Mouse (Mus musculus) limb, embryonic 12.5 days (tissue): ENCODE measurements around the gene 1700011L22Rik. TPM values are rescaled to one million over a fixed set of nuclear protein-coding genes. Genes with fewer than 3 reads are reported as not detected.

Experiments
- ATAC-seq: fragments of 200-750 bp; cut with Nextera tagmentation; 2 replicates; pipeline ENCODE4 v1.8.0; 2017; ENCODE audit warnings: low read depth, moderate TSS enrichment; ENCODE audit not compliant: insufficient number of reproducible peaks, insufficient read depth, low FRiP score, low TSS enrichment
- H3K27ac ChIP-seq: fragments of 300-500 bp; sonication (generic); 2 replicates; pipeline ENCODE4 v1.5.1; 2016; ENCODE audit warnings: mild to moderate bottlenecking, moderate library complexity
- H3K27me3 ChIP-seq: fragments of 300-500 bp; sonication (generic); 2 replicates; pipeline ENCODE4 v1.6.1; 2016; ENCODE audit warnings: mild to moderate bottlenecking, moderate library complexity
- H3K36me3 ChIP-seq: fragments of 300-500 bp; sonication (generic); 2 replicates; pipeline ENCODE4 v1.6.1; 2016; ENCODE audit warnings: mild to moderate bottlenecking, moderate library complexity
- H3K4me1 ChIP-seq: fragments of 300-500 bp; sonication (generic); replicated peaks from 2 replicates; pipeline ENCODE4 v1.6.1; 2016
- H3K4me2 ChIP-seq: fragments of 300-500 bp; sonication (generic); 2 replicates; pipeline ENCODE4 v1.6.1; 2016; ENCODE audit warnings: mild to moderate bottlenecking, moderate library complexity
- H3K4me3 ChIP-seq: fragments of 300-500 bp; sonication (generic); replicated peaks from 2 replicates; pipeline ENCODE4 v1.5.1; 2016; ENCODE audit warnings: mild to moderate bottlenecking
- H3K9ac ChIP-seq: fragments of 300-500 bp; sonication (generic); replicated peaks from 2 replicates; pipeline ENCODE4 v1.6.1; 2016; ENCODE audit warnings: mild to moderate bottlenecking, moderate library complexity
- H3K9me3 ChIP-seq: fragments of 300-500 bp; sonication (generic); 2 replicates; pipeline ENCODE4 v1.6.1; 2016; ENCODE audit warnings: mild to moderate bottlenecking, moderate library complexity
- WGBS: fragments of 180-500 bp; shearing (Covaris S2); methylation state at CpG from one replicate; pipeline ENCODE4 v1.1.7; 2016; 5-methylcytosine and 5-hydroxymethylcytosine counted together
- polyA plus RNA-seq: library from polyadenylated mRNA; unstranded; fragments of >200 nt; fragmentation: Nextera tagmentation; extraction: Ambion mirVana; gene quantifications from 2 replicates; pipeline ENCODE4 v1.2.1, GENCODE M21; 2016

The 1700011L22Rik gene
- polyA plus RNA-seq, 1 experiment from 2014 or later, result not detected

GRCm38 (mm10) chr8:79281376-79281890 is 33.1 kb upstream of the 1700011L22Rik start:
- H3K27me3 ChIP-seq, result no peaks in the 10 kb centered on the region
- 65% methylated on average over 6 of the region's 6 CpGs for WGBS
- no peak overlapping the region for H3K9ac ChIP-seq
- H3K9me3 ChIP-seq, result no peaks in the 10 kb centered on the region
- no peaks in the 10 kb centered on the region for H3K4me1 ChIP-seq
- ATAC-seq, result no peak
- no peak overlapping the region for H3K4me3 ChIP-seq
- peaks cover 29% of the 10 kb centered on the region for H3K36me3 ChIP-seq
- H3K4me2 ChIP-seq, result no peak overlapping the region
- H3K27ac ChIP-seq, result no peak overlapping the region

- Histone ChIP-seq H3K4me2 (no peak overlapping the region), H3K4me1 (no peaks in the 10 kb centered on the region), H3K4me3 (no peak overlapping the region), H3K27me3 (no peaks in the 10 kb centered on the region), H3K27ac (no peak overlapping the region), H3K9me3 (no peaks in the 10 kb centered on the region), H3K9ac (no peak overlapping the region), H3K36me3 (peaks cover 63% of the 10 kb centered on the region)
- peak; percentile 47; the same call in 1 of the 2 replicates for ATAC-seq
- 76% methylated on average over 8 of the region's 8 CpGs for WGBS
Measured at GRCm38 (mm10) chr8:79277264-79277870, 29.0 kb upstream of the 1700011L22Rik start.

DNA sequence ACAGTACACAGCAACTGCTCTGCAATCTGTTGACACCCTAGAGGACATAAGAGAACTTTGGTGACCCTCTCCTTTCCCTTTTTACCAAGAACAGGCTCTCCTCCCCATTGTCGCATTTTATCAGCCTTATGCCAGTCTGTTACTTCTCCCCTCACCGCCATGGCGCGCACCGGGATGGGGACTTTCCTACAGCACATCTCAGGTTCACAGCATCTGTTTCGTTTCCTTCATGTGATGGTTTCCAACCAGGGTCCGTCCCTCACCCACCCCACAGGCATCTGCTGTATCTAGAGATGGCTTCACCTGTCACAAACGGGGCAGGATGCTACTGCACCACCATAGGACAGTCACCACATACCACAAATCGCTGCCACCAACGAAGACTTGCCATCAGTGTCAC is 26.6 kb upstream of the 1700011L22Rik start:
- Histone ChIP-seq H3K36me3 (peaks cover 80% of the 10 kb centered on the region), H3K4me2 (no peak overlapping the region), H3K9me3 (no peaks in the 10 kb centered on the region), H3K4me3 (no peak overlapping the region), H3K27ac (no peak overlapping the region), H3K9ac (no peak overlapping the region), H3K27me3 (no peaks in the 10 kb centered on the region), H3K4me1 (no peaks in the 10 kb centered on the region)
- no peak for ATAC-seq
- WGBS, result 92% methylated on average over 10 of the region's 10 CpGs

DNA sequence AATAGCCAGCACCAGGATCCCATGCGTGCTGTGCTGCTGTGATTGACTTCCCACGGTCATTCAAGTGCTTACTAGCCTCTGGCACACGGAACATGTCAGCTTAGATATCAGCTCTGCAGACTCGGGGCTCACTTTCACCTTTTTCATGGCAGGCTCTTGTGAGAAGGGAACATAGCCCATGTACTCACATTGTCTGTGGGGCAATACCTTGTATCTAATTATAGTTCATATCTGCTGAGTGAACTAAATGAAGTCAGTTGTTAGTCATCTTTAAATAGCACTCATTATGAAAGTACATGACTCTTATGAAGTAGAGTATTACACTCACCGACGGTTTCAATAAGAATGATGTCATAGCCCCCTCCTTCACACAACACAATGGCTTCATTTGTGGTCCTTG is 25.4 kb upstream of the 1700011L22Rik start:
- no peaks in the 10 kb centered on the region for H3K4me1 ChIP-seq
- no peaks in the 10 kb centered on the region for H3K9me3 ChIP-seq
- no peak overlapping the region for H3K4me2 ChIP-seq
- ATAC-seq, result no peak
- H3K9ac ChIP-seq, result no peak overlapping the region
- no peak overlapping the region for H3K27ac ChIP-seq
- H3K27me3 ChIP-seq, result no peaks in the 10 kb centered on the region
- H3K36me3 ChIP-seq, result peaks cover 84% of the 10 kb centered on the region
- no peak overlapping the region for H3K4me3 ChIP-seq
- 93% methylated on average over 6 of the region's 6 CpGs for WGBS

DNA sequence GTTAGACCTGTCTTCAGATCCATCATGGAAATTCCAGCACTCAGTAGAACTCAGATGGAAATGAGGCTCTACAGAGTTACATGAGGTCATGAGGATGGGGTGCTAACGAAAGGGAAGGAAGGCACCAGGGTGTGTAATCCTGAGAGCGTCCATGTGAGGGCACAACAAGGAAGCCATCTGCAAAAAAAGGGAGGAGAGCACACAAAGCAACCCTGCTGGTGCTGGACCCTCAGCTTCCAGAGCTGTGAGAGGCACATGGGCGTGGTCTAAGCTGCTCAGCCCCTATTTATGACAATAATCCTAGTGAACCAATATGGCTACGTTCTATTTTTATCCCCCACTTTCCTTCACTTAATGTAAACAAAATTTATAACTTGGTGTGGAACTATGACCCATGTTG is 24.3 kb upstream of the 1700011L22Rik start:
- 80% methylated on average over 4 of the region's 4 CpGs for WGBS
- no peak for ATAC-seq
- no peaks in the 10 kb centered on the region for H3K9me3 ChIP-seq

DNA sequence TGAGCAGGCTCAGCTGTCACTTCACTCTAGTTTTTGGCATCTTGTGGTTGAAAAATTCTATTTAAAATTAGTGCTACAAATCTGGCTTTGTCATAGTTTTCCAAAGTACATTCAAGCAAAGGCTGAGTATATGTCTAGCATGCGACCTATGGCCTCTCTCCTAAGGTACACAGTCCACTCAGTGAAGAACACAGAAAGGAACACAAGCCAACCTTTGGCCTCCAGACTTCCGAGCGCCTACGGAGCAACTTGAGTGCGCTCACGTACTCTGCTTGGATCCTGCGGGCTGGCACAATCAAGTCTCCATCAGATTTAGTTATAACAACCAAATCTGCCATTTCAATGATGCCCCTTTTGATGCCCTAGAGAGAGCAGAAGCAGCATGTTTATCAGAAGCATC is 20.6 kb upstream of the 1700011L22Rik start:
- Histone ChIP-seq H3K4me3 (no peak overlapping the region), H3K4me1 (no peaks in the 10 kb centered on the region), H3K9me3 (no peaks in the 10 kb centered on the region), H3K27ac (no peak overlapping the region), H3K9ac (no peak overlapping the region), H3K27me3 (no peaks in the 10 kb centered on the region), H3K36me3 (peaks cover 72% of the 10 kb centered on the region), H3K4me2 (no peak overlapping the region)
- no peak for ATAC-seq
- 95% methylated on average over 7 of the region's 7 CpGs for WGBS

More for the DNA sequence above, 24.3 kb upstream of the 1700011L22Rik start:
- Histone ChIP-seq H3K27me3 (no peaks in the 10 kb centered on the region), H3K4me2 (no peak overlapping the region), H3K4me1 (no peaks in the 10 kb centered on the region), H3K4me3 (no peak overlapping the region), H3K9ac (no peak overlapping the region), H3K27ac (no peak overlapping the region), H3K36me3 (peaks cover 89% of the 10 kb centered on the region)

GRCm38 (mm10) chr8:79261920-79262319 is 13.6 kb upstream of the 1700011L22Rik start:
- Histone ChIP-seq H3K4me1 (no peaks in the 10 kb centered on the region), H3K9me3 (peaks cover 6% of the 10 kb centered on the region; the same call in 1 of the 2 replicates), H3K36me3 (peaks cover 3% of the 10 kb centered on the region), H3K4me3 (no peak overlapping the region), H3K9ac (no peak overlapping the region), H3K27me3 (no peaks in the 10 kb centered on the region), H3K27ac (no peak overlapping the region), H3K4me2 (no peak overlapping the region)
- no peak for ATAC-seq
- 92% methylated on average over 5 of the region's 5 CpGs for WGBS

- no peak overlapping the region for H3K27ac ChIP-seq
- no peaks in the 10 kb centered on the region for H3K9me3 ChIP-seq
- H3K27me3 ChIP-seq, result no peaks in the 10 kb centered on the region
- H3K4me2 ChIP-seq, result no peak overlapping the region
- H3K4me3 ChIP-seq, result no peak overlapping the region
- 88% methylated on average over 8 of the region's 8 CpGs for WGBS
- H3K4me1 ChIP-seq, result peaks cover under 1% of the 10 kb centered on the region; the same call in 1 of the 2 replicates
- no peaks in the 10 kb centered on the region for H3K36me3 ChIP-seq
- H3K9ac ChIP-seq, result no peak overlapping the region
- no peak for ATAC-seq
Measured at GRCm38 (mm10) chr8:79256076-79256705, 7.8 kb upstream of the 1700011L22Rik start.

DNA sequence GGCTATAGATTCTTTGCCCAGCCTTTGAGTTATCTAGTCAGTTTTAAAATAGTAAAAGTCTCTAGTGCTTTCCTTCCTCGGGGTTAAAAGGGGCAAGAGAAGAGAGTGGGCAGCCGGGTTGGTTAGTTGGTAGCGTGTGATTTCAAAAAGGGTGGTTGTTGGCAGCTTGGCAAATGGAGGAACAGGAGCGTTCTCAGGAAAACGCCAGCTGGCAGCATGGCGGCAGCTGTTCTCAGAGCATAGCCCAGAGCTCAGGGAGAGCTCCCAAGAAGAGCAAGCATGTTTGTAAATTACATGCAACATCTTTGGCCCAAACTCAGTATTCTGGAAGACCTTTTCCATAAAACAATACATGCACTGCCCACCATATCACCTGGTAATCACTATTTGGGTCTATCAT is 5.4 kb upstream of the 1700011L22Rik start:
- WGBS, result 85% methylated on average over 6 of the region's 6 CpGs
- Histone ChIP-seq H3K4me1 (peaks cover 5% of the 10 kb centered on the region; the same call in 1 of the 2 replicates), H3K4me3 (no peak overlapping the region), H3K9me3 (no peaks in the 10 kb centered on the region), H3K36me3 (no peaks in the 10 kb centered on the region), H3K27me3 (no peaks in the 10 kb centered on the region), H3K27ac (no peak overlapping the region), H3K9ac (no peak overlapping the region), H3K4me2 (no peak overlapping the region)
- ATAC-seq, result no peak

- WGBS, result 93% methylated on average over 2 of the region's 2 CpGs
- Histone ChIP-seq H3K4me1 (peaks cover 3% of the 10 kb centered on the region; the same call in 1 of the 2 replicates), H3K4me2 (no peak overlapping the region), H3K27ac (no peak overlapping the region), H3K27me3 (no peaks in the 10 kb centered on the region), H3K4me3 (no peak overlapping the region), H3K36me3 (no peaks in the 10 kb centered on the region), H3K9ac (no peak overlapping the region), H3K9me3 (no peaks in the 10 kb centered on the region)
- ATAC-seq, result no peak
Measured at GRCm38 (mm10) chr8:79243422-79243821, 4.9 kb downstream of the 1700011L22Rik start.

- no peak for ATAC-seq
- H3K4me2 ChIP-seq, result no peak overlapping the region
- no peak overlapping the region for H3K27ac ChIP-seq
- H3K27me3 ChIP-seq, result no peaks in the 10 kb centered on the region
- no peaks in the 10 kb centered on the region for H3K9me3 ChIP-seq
- H3K36me3 ChIP-seq, result no peaks in the 10 kb centered on the region
- no peaks in the 10 kb centered on the region for H3K4me1 ChIP-seq
- H3K9ac ChIP-seq, result no peak overlapping the region
- WGBS, result 83% methylated on average over 7 of the region's 7 CpGs
- no peak overlapping the region for H3K4me3 ChIP-seq
Measured at GRCm38 (mm10) chr8:79239996-79240395, 8.4 kb downstream of the 1700011L22Rik start.
